Mouse (Mus musculus) forebrain, embryonic 10.5 days (tissue): Measurements from ENCODE around the gene Rbfox2. TPM values are rescaled to one million over a fixed set of nuclear protein-coding genes. Genes with fewer than 3 reads are reported as not detected.

Experiments
- DNase-seq: peaks from one replicate; pipeline ENCODE4 v3.0.0-alpha.2; 2017; ENCODE audit warnings: low spot score; ENCODE audit errors: extremely low spot score
- H3K27ac ChIP-seq: fragments of 300-500 bp; sonication (generic); 2 replicates; pipeline ENCODE4 v1.5.1; 2016; ENCODE audit warnings: mild to moderate bottlenecking
- H3K27me3 ChIP-seq: fragments of 300-500 bp; sonication (generic); 2 replicates; pipeline ENCODE4 v1.6.1; 2016; ENCODE audit warnings: mild to moderate bottlenecking; ENCODE audit not compliant: poor library complexity, severe bottlenecking
- H3K36me3 ChIP-seq: fragments of 300-500 bp; sonication (generic); replicated peaks from 2 replicates; pipeline ENCODE4 v1.6.1; 2016; ENCODE audit warnings: mild to moderate bottlenecking, moderate library complexity
- H3K4me1 ChIP-seq: fragments of 300-500 bp; sonication (generic); 2 replicates; pipeline ENCODE4 v1.6.1; 2016
- H3K4me3 ChIP-seq: fragments of 300-500 bp; sonication (generic); 2 replicates; pipeline ENCODE4 v1.5.1; 2016; ENCODE audit warnings: mild to moderate bottlenecking, moderate library complexity
- H3K9me3 ChIP-seq: fragments of 300-500 bp; sonication (generic); 2 replicates; pipeline ENCODE4 v1.6.1; 2016; ENCODE audit warnings: mild to moderate bottlenecking, moderate library complexity
- whole genome bisulfite sequencing: fragments of 180-500 bp; shearing (Covaris S2); methylation state at CpG from one replicate; pipeline ENCODE4 v1.1.7; 2016; 5-methylcytosine and 5-hydroxymethylcytosine counted together
- polyA plus RNA-seq: library from polyadenylated mRNA; unstranded; fragments of >200 nt; fragmentation: Nextera tagmentation; extraction: Ambion mirVana; gene quantifications from 2 replicates; pipeline ENCODE4 v1.2.1, GENCODE M21; 2016

Gene Rbfox2
- polyA plus RNA-seq = 35.8 and 39.0 TPM in 2 replicates

- H3K9me3 ChIP-seq = no peaks in the 10 kb centered on the region
- peaks cover 5% of the 10 kb centered on the region for H3K36me3 ChIP-seq
- peaks cover 50% of the 10 kb centered on the region for H3K4me1 ChIP-seq
- WGBS = under 1% methylated on average over 90 of the region's 90 CpGs
- DNase-seq = peak; percentile 95
- peak within 1 kb of the TSS; percentile 74 for H3K4me3 ChIP-seq
- H3K27ac ChIP-seq = peak within 1 kb of the TSS; percentile 94
- H3K27me3 ChIP-seq = no peaks in the 10 kb centered on the region
Measured at GRCm38 (mm10) chr15:77306547-77307261, at the start of gene Rbfox2. Rbfox2 (minus strand) TSS chr15:77307004.

- 20% methylated on average over 11 of the region's 11 CpGs for WGBS
- DNase-seq = peak; percentile 24
- Histone ChIP-seq H3K27me3 (peaks cover 33% of the 10 kb centered on the region), H3K27ac (peak overlapping the region; percentile 64), H3K9me3 (no peaks in the 10 kb centered on the region), H3K4me3 (no peak overlapping the region), H3K4me1 (peaks cover 67% of the 10 kb centered on the region), H3K36me3 (no peaks in the 10 kb centered on the region)
Measured at GRCm38 (mm10) chr15:77356248-77356810, 49.5 kb upstream of the Rbfox2 start.

- peak overlapping the region; percentile 69 for H3K27ac ChIP-seq
- H3K27me3 ChIP-seq = peaks cover 33% of the 10 kb centered on the region
- WGBS = 77% methylated on average over 6 of the region's 6 CpGs
- H3K36me3 ChIP-seq = no peaks in the 10 kb centered on the region
- peaks cover 65% of the 10 kb centered on the region for H3K4me1 ChIP-seq
- DNase-seq = no peak
- H3K9me3 ChIP-seq = no peaks in the 10 kb centered on the region
- H3K4me3 ChIP-seq = no peak overlapping the region
Measured at GRCm38 (mm10) chr15:77354848-77355551, 48.2 kb upstream of the Rbfox2 start.

GRCm38 (mm10) chr15:77354496-77354847, 47.7 kb upstream of the Rbfox2 start:
- no peaks in the 10 kb centered on the region for H3K9me3 ChIP-seq
- H3K4me3 ChIP-seq = no peak overlapping the region
- peak overlapping the region; percentile 69 for H3K27ac ChIP-seq
- no peaks in the 10 kb centered on the region for H3K36me3 ChIP-seq
- peaks cover 61% of the 10 kb centered on the region for H3K4me1 ChIP-seq
- 69% methylated on average over 4 of the region's 4 CpGs for WGBS
- H3K27me3 ChIP-seq = peaks cover 29% of the 10 kb centered on the region
- no peak for DNase-seq

- DNase-seq = no peak
- H3K27ac ChIP-seq = peak overlapping the region; percentile 69
- WGBS = 66% methylated on average over 4 of the region's 4 CpGs
Measured at GRCm38 (mm10) chr15:77353764-77354163, 47.0 kb upstream of the Rbfox2 start.

GRCm38 (mm10) chr15:77352863-77353262, 46.1 kb upstream of the Rbfox2 start:
- H3K27me3 ChIP-seq = peaks cover 23% of the 10 kb centered on the region
- H3K4me1 ChIP-seq = peaks cover 46% of the 10 kb centered on the region
- DNase-seq = no peak
- no peaks in the 10 kb centered on the region for H3K36me3 ChIP-seq
- no peak overlapping the region for H3K4me3 ChIP-seq
- 65% methylated on average over 7 of the region's 7 CpGs for WGBS
- peak overlapping the region; percentile 65; the same call in 1 of the 2 replicates for H3K27ac ChIP-seq
- no peaks in the 10 kb centered on the region for H3K9me3 ChIP-seq

More at GRCm38 (mm10) chr15:77353764-77354163, 47.0 kb upstream of the Rbfox2 start:
- no peak overlapping the region for H3K4me3 ChIP-seq
- H3K4me1 ChIP-seq = peaks cover 54% of the 10 kb centered on the region
- H3K9me3 ChIP-seq = no peaks in the 10 kb centered on the region
- H3K27me3 ChIP-seq = peaks cover 25% of the 10 kb centered on the region
- H3K36me3 ChIP-seq = no peaks in the 10 kb centered on the region

GRCm38 (mm10) chr15:77350117-77350516, 43.3 kb upstream of the Rbfox2 start:
- no peaks in the 10 kb centered on the region for H3K9me3 ChIP-seq
- H3K4me1 ChIP-seq = peaks cover 28% of the 10 kb centered on the region
- DNase-seq = no peak
- 94% methylated on average over 7 of the region's 7 CpGs for WGBS
- H3K4me3 ChIP-seq = no peak overlapping the region
- H3K36me3 ChIP-seq = no peaks in the 10 kb centered on the region
- H3K27me3 ChIP-seq = no peaks in the 10 kb centered on the region
- no peak overlapping the region for H3K27ac ChIP-seq

- no peaks in the 10 kb centered on the region for H3K36me3 ChIP-seq
- 83% methylated on average over 7 of the region's 7 CpGs for WGBS
- 0 out of 2 replicates have a peak, but pooled peaks cover 10% of the 10 kb centered on the region for H3K27me3 ChIP-seq
- H3K27ac ChIP-seq = no peak overlapping the region
- H3K4me3 ChIP-seq = no peak overlapping the region
- DNase-seq = no peak
- H3K4me1 ChIP-seq = peaks cover 28% of the 10 kb centered on the region
- H3K9me3 ChIP-seq = no peaks in the 10 kb centered on the region
Measured at GRCm38 (mm10) chr15:77348146-77348545, 41.3 kb upstream of the Rbfox2 start.

GRCm38 (mm10) chr15:77344127-77345125, 37.6 kb upstream of the Rbfox2 start:
- peaks cover 22% of the 10 kb centered on the region for H3K27me3 ChIP-seq
- H3K36me3 ChIP-seq = no peaks in the 10 kb centered on the region
- H3K27ac ChIP-seq = peak overlapping the region; percentile 85
- H3K9me3 ChIP-seq = no peaks in the 10 kb centered on the region
- DNase-seq = no peak
- peaks cover 33% of the 10 kb centered on the region for H3K4me1 ChIP-seq
- H3K4me3 ChIP-seq = peak overlapping the region; percentile 42; the same call in 1 of the 2 replicates
- 51% methylated on average over 17 of the region's 17 CpGs for WGBS

GRCm38 (mm10) chr15:77343527-77344091, 36.8 kb upstream of the Rbfox2 start:
- DNase-seq = peak; percentile 83
- peaks cover 22% of the 10 kb centered on the region for H3K27me3 ChIP-seq
- H3K27ac ChIP-seq = peak overlapping the region; percentile 85
- no peaks in the 10 kb centered on the region for H3K36me3 ChIP-seq
- peaks cover 34% of the 10 kb centered on the region for H3K4me1 ChIP-seq
- no peaks in the 10 kb centered on the region for H3K9me3 ChIP-seq
- 15% methylated on average over 13 of the region's 13 CpGs for WGBS
- H3K4me3 ChIP-seq = peak overlapping the region; percentile 42

- no peaks in the 10 kb centered on the region for H3K9me3 ChIP-seq
- peaks cover 22% of the 10 kb centered on the region for H3K27me3 ChIP-seq
- peak overlapping the region; percentile 85 for H3K27ac ChIP-seq
- WGBS = 31% methylated on average over 18 of the region's 18 CpGs
- H3K4me3 ChIP-seq = peak overlapping the region; percentile 42
- H3K36me3 ChIP-seq = no peaks in the 10 kb centered on the region
- no peak for DNase-seq
- H3K4me1 ChIP-seq = peaks cover 40% of the 10 kb centered on the region
Measured at GRCm38 (mm10) chr15:77342962-77343526, 36.2 kb upstream of the Rbfox2 start.
